Mouse (Mus musculus) stomach, postnatal 0 days (tissue): Measurements from ENCODE around the gene Gpm6b.

Experiments used
- CTCF ChIP-seq: IDR thresholded peaks from 2 replicates; pipeline ENCODE4 v1.5.1; 2016; ENCODE audit warnings: antibody characterized with exemption, low read depth, mild to moderate bottlenecking, moderate library complexity
- EP300 ChIP-seq: optimal IDR thresholded peaks from 2 replicates; pipeline ENCODE3; 2016; ENCODE audit warnings: antibody characterized with exemption

DNA sequence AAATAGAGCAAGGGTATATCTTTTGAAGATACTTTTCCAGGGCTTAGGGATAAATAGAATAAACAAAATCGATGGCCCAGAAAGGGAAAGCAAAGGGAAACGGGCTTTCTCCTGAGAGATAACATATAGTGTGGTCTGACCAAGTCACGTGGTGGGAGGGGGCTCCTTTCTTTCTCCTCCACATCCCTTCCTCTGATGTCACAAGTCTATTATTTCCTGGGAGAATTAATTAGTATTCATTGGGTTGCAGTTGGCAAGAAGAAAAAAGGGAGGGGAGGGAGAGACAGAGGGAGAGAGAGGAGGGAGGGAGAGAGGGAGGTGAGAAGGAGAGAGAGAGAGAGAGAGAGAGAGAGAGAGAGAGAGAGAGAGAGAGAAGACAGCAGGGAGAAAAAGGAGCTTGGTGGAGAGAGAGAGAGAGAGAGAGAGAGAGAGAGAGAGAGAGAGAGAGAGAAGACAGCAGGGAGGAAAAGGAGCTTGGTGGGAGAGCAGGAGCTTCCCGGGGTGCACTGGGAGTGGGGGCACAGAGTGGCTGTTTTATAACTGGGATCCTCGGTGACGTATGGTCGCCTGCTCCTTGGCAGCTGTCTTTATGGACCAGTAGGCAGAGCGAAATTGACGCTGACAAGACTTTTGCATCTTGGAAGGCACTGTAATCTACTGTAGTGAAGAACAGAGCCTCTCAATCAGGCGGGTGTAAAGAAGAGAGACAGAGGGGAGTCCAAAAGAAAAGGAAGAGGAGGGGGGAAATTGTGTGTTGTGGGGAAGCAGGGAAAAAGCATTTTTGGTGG, 105.7 kb downstream of the Gpm6b start:
- TF ChIP-seq CTCF (no peak), EP300 (no peak)
